Mouse (Mus musculus) lung, postnatal 0 days (tissue): ENCODE measurements around the gene Rab35. TPM values are rescaled to one million over a fixed set of nuclear protein-coding genes. Genes with fewer than 3 reads are reported as not detected.

Source experiments
- ATAC-seq: fragments of 200-750 bp; cut with Nextera tagmentation; 2 replicates; pipeline ENCODE4 v1.8.0; 2017; ENCODE audit warnings: moderate library complexity
- DNase-seq: peaks from one replicate; pipeline ENCODE4 v3.0.0-alpha.2; 2016; ENCODE audit warnings: low spot score
- H3K27ac ChIP-seq: fragments of 300-500 bp; sonication (generic); 2 replicates; pipeline ENCODE4 v1.5.1; 2014; ENCODE audit warnings: antibody characterized with exemption, mild to moderate bottlenecking, low read length, mixed read lengths
- H3K27me3 ChIP-seq: fragments of 300-500 bp; sonication (generic); replicated peaks from 2 replicates; pipeline ENCODE4 v1.6.1; 2014; ENCODE audit warnings: low read length, mixed read lengths; ENCODE audit not compliant: insufficient read depth
- H3K36me3 ChIP-seq: fragments of 300-500 bp; sonication (generic); 2 replicates; pipeline ENCODE4 v1.6.1; 2014; ENCODE audit warnings: low read length, mixed read lengths; ENCODE audit not compliant: insufficient read depth
- H3K4me1 ChIP-seq: fragments of 300-500 bp; sonication (generic); 2 replicates; pipeline ENCODE4 v1.6.1; 2014; ENCODE audit warnings: antibody characterized with exemption, low read depth, low read length, mixed read lengths; ENCODE audit not compliant: insufficient read depth
- H3K4me2 ChIP-seq: fragments of 300-500 bp; sonication (generic); replicated peaks from 2 replicates; pipeline ENCODE4 v1.6.1; 2014; ENCODE audit warnings: low read depth, mild to moderate bottlenecking, low read length, moderate library complexity, mixed read lengths
- H3K4me3 ChIP-seq: fragments of 300-500 bp; sonication (generic); 2 replicates; pipeline ENCODE4 v1.5.1; 2014; ENCODE audit warnings: low read depth, low read length
- H3K9ac ChIP-seq: fragments of 300-500 bp; sonication (generic); replicated peaks from 2 replicates; pipeline ENCODE4 v1.6.1; 2014; ENCODE audit warnings: low read depth, mild to moderate bottlenecking
- H3K9me3 ChIP-seq: fragments of 300-500 bp; sonication (generic); 2 replicates; pipeline ENCODE4 v1.6.1; 2016; ENCODE audit warnings: low read length, mixed read lengths
- CTCF ChIP-seq: IDR thresholded peaks from 2 replicates; pipeline ENCODE4 v1.5.1; 2016; ENCODE audit warnings: antibody characterized with exemption, mild to moderate bottlenecking
- EP300 ChIP-seq: IDR thresholded peaks from 2 replicates; pipeline ENCODE4 v1.6.1; 2016; ENCODE audit warnings: antibody characterized with exemption, mild to moderate bottlenecking, control low read depth
- WGBS: fragments of 180-500 bp; shearing (Covaris S2); extraction: QIAGEN DNeasy Blood & Tissue Kit; methylation state at CpG from one replicate; pipeline ENCODE4 v1.1.7; 2014; 5-methylcytosine and 5-hydroxymethylcytosine counted together
- polyA plus RNA-seq: library from polyadenylated mRNA; unstranded; fragments of >200 nt; fragmentation: Nextera tagmentation; extraction: Ambion mirVana; gene quantifications from 2 replicates; pipeline ENCODE4 v1.2.1, GENCODE M21; 2015

Gene Rab35
- polyA plus RNA-seq, 1 experiment from 2014 or later = 19.5 TPM

GRCm38 (mm10) chr5:115623694-115624440, 7.8 kb upstream of the Rab35 start:
- TF ChIP-seq CTCF (no peak), EP300 (no peak)

GRCm38 (mm10) chr5:115626237-115626886, 5.3 kb upstream of the Rab35 start:
- H3K9ac ChIP-seq = no peak overlapping the region

More at GRCm38 (mm10) chr5:115623694-115624440, 7.8 kb upstream of the Rab35 start:
- no peak for DNase-seq
- Histone ChIP-seq H3K4me3 (no peak overlapping the region), H3K36me3 (peaks cover 13% of the 10 kb centered on the region; the same call in 1 of the 2 replicates), H3K4me1 (no peaks in the 10 kb centered on the region), H3K9ac (no peak overlapping the region), H3K4me2 (no peak overlapping the region), H3K9me3 (no peaks in the 10 kb centered on the region), H3K27ac (no peak overlapping the region), H3K27me3 (no peaks in the 10 kb centered on the region)
- no peak for ATAC-seq
- WGBS = 79% methylated on average over 9 of the region's 9 CpGs

GRCm38 (mm10) chr5:115628083-115628482, 3.6 kb upstream of the Rab35 start:
- no peaks in the 10 kb centered on the region for H3K36me3 ChIP-seq
- H3K27me3 ChIP-seq = no peaks in the 10 kb centered on the region
- no peak overlapping the region for H3K4me3 ChIP-seq
- H3K4me1 ChIP-seq = peaks cover 7% of the 10 kb centered on the region; the same call in 1 of the 2 replicates
- TF ChIP-seq EP300 = no peak
- no peak for TF ChIP-seq CTCF
- H3K27ac ChIP-seq = no peak overlapping the region
- 67% methylated on average over 8 of the region's 8 CpGs for WGBS
- no peak overlapping the region for H3K9ac ChIP-seq
- DNase-seq (no peak), ATAC-seq (no peak)
- no peak overlapping the region for H3K4me2 ChIP-seq
- H3K9me3 ChIP-seq = no peaks in the 10 kb centered on the region

More at GRCm38 (mm10) chr5:115626237-115626886, 5.3 kb upstream of the Rab35 start:
- Histone ChIP-seq H3K4me1 (peaks cover 6% of the 10 kb centered on the region; the same call in 1 of the 2 replicates), H3K4me2 (no peak overlapping the region), H3K4me3 (no peak overlapping the region), H3K9me3 (no peaks in the 10 kb centered on the region), H3K27ac (no peak overlapping the region), H3K27me3 (no peaks in the 10 kb centered on the region), H3K36me3 (peaks cover 4% of the 10 kb centered on the region; the same call in 1 of the 2 replicates)
- DNase-seq (no peak), ATAC-seq (no peak)
- WGBS = 81% methylated on average over 10 of the region's 10 CpGs
- TF ChIP-seq EP300 (no peak), CTCF (no peak)

GRCm38 (mm10) chr5:115629672-115630071, 2.0 kb upstream of the Rab35 start:
- H3K36me3 ChIP-seq = no peaks in the 10 kb centered on the region
- peaks cover 13% of the 10 kb centered on the region; the same call in 1 of the 2 replicates for H3K4me1 ChIP-seq
- TF ChIP-seq CTCF (no peak), EP300 (no peak)
- H3K27ac ChIP-seq = no peak overlapping the region
- ATAC-seq = no peak
- no peak overlapping the region for H3K9ac ChIP-seq
- H3K4me2 ChIP-seq = no peak overlapping the region
- no peaks in the 10 kb centered on the region for H3K27me3 ChIP-seq
- WGBS = 86% methylated on average over 4 of the region's 4 CpGs
- no peak overlapping the region for H3K4me3 ChIP-seq
- no peak for DNase-seq
- no peaks in the 10 kb centered on the region for H3K9me3 ChIP-seq

GRCm38 (mm10) chr5:115630291-115630690, 1.4 kb upstream of the Rab35 start:
- Histone ChIP-seq H3K4me2 (peak overlapping the region; percentile 88; the same call in 1 of the 2 replicates), H3K9ac (no peak overlapping the region), H3K4me3 (no peak overlapping the region), H3K36me3 (no peaks in the 10 kb centered on the region), H3K4me1 (peaks cover 13% of the 10 kb centered on the region; the same call in 1 of the 2 replicates), H3K27me3 (no peaks in the 10 kb centered on the region), H3K9me3 (no peaks in the 10 kb centered on the region), H3K27ac (no peak overlapping the region)
- TF ChIP-seq CTCF = no peak
- no peak for TF ChIP-seq EP300
- WGBS = 45% methylated on average over 5 of the region's 5 CpGs
- no peak for DNase-seq
- ATAC-seq = no peak

DNA sequence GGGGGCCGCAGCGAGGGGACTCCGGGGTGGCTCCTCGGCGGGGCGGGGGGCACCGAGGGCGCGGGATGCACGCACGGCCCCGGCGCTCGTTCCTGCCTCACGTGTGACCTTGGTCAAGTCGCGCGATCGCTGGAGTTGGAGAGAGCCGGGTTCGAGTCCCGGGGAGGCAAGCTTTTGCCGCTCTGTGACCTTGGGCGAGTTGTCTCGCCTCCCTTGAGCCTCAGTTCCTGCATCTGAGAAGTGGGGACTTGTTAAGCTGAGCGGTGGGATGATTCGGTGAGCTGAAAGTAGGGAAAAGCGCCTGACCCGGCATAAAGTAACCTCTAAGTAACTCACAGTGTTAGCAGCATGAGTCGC, 628 bp downstream of the Rab35 start:
- Histone ChIP-seq H3K27ac (peak overlapping the region; percentile 88), H3K4me3 (peak overlapping the region; percentile 86), H3K9me3 (no peaks in the 10 kb centered on the region), H3K27me3 (no peaks in the 10 kb centered on the region), H3K9ac (peak overlapping the region; percentile 78), H3K4me2 (peak overlapping the region; percentile 88), H3K4me1 (peaks cover 13% of the 10 kb centered on the region; the same call in 1 of the 2 replicates), H3K36me3 (no peaks in the 10 kb centered on the region)
- DNase-seq (peak; percentile 39), ATAC-seq (no peak)
- TF ChIP-seq CTCF (no peak), EP300 (no peak)
- WGBS = under 1% methylated on average over 25 of the region's 30 CpGs
